Mouse (Mus musculus) induced T-regulatory cell, adult 2 months (primary cell): ENCODE results near the gene Speer4b.
"Not testable (repeated sequence)": the region's sequence is repeated elsewhere in the genome, so short reads cannot be mapped to it uniquely, and the experiment has no call there.

Source experiments
- DNase-seq: peaks from one replicate; pipeline ENCODE4 v3.0.0-alpha.2; 2012; ENCODE audit warnings: low read depth

Speer4b gene

GRCm38 (mm10) chr5:27501338-27501737 is at the start of gene Speer4b:
Speer4b (minus strand) TSS chr5:27501438.
- DNase-seq = not testable (repeated sequence)

DNA sequence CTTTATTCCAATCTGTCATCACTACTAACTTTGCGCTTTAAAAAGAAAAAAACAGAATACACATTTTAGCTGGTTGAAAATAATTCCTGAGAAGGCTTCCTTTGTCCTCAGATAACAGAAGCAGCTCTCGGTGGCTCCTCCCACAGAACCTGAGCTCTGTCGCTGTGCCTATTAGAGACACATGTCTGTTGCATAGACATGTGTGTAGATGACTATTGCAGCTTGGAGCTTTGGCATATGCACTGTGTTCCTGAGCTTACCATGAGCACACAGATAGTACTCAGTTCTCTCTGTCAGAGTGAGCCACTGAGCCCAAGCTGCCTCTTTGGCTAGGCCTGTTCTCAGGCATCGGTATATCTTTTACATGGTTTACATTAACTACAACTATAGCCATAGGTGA is 48.1 kb upstream of the Speer4b start:
- no peak for DNase-seq

GRCm38 (mm10) chr5:27544816-27545270 is 43.6 kb upstream of the Speer4b start:
- DNase-seq = no peak

DNA sequence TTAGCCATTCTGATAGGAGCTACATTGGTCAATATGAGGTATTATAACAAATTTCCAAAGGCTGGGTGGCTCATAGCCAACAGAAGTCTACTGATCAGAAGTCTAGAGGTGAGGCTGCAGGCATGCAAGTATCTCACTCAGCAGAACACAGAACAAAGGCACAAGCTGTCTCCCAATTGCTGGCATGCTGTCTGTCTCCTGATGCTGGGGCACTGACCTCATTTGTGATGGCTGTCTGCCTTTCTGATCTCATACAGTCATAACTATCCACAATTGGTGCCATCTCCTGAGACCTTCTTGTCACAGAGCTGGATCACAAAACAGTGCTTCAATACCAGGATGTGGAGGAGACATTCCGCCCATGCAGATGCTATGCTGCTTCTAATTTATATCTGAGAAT is 25.7 kb upstream of the Speer4b start:
- no peak for DNase-seq

DNA sequence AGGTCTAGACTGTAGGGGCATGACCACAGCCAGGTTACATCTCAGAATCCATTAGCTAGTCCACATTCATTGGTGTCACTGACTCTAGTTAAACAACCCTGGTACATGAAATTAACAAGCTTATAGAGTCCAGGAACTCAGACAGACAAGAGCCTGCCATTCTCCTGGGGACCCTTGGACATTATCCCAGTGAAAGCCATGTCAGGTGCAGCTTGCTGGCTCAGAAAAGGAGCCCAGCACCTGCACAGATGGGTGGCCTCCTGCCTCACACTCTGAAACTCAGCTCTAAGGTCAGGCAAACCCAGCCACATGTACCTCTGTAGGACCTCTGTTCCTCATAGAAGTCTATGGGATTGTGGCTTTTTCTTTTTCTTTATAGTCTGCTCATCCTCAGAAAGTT is 17.5 kb upstream of the Speer4b start:
- DNase-seq = no peak

DNA sequence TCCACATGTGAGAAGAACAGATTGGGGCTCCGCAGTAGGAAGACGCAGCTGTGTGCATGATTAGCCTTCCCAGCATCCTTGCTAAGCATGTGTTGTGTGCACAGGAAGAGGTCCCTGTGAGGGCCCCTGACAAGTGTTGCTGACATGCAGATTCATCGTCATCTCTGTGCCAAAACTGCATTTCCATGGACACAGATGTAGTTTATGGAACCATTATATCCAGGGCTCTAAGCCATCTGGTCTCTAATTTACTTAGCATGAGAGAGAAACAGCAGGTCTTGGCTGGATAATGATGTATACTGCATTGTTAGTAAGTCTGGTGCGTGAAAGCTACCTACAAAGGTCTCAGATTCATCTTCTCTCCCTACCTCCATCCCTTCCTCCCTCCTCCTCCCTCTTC is 10.3 kb downstream of the Speer4b start:
- DNase-seq = no peak

- DNase-seq = no peak
These were observed 15.1 kb downstream of the Speer4b start for GRCm38 (mm10) chr5:27486138-27486537.

DNA sequence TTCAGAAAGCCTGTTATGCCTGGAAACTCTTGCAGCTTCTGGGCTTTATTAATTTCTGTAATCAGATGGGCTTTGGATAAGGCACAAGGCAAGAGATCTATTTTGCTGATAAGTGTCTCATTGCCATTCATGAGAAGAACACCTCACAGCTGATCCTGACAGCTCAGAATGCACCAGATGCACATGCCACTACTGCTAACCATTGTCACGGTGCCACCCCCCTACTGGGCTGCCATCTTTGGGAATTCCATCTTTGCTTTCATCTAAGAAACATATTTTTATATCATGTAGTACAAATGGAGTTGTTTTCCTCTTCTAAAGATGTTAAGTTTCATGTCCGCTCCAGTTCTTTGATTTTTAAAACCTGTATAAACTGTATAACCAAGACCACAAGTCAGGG is 19.5 kb downstream of the Speer4b start:
- DNase-seq = no peak

GRCm38 (mm10) chr5:27474964-27475465 is 26.2 kb downstream of the Speer4b start:
- no peak for DNase-seq

DNA sequence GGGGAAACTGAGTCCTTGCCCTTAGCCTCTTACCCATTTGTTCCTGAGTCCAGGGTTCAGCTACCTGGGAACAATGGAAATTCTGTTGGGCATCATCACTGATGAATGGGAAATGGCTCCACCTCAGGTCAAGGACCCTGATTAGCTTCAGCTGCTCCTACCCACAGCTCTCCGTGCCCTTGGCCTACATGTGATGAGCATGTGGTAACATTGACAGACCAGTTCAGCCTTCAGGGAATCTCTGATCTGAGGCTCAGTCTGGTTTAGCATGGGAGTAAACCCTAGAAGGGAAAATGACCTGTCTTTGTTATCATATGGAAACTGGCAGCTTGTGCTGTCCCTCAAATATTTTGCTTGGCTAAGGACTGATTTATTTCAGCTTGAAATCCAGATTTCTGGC is 43.6 kb downstream of the Speer4b start:
- DNase-seq = no peak

GRCm38 (mm10) chr5:27456981-27457380 is 44.3 kb downstream of the Speer4b start:
- DNase-seq = no peak

GRCm38 (mm10) chr5:27454386-27454785 is 46.9 kb downstream of the Speer4b start:
- no peak for DNase-seq

DNA sequence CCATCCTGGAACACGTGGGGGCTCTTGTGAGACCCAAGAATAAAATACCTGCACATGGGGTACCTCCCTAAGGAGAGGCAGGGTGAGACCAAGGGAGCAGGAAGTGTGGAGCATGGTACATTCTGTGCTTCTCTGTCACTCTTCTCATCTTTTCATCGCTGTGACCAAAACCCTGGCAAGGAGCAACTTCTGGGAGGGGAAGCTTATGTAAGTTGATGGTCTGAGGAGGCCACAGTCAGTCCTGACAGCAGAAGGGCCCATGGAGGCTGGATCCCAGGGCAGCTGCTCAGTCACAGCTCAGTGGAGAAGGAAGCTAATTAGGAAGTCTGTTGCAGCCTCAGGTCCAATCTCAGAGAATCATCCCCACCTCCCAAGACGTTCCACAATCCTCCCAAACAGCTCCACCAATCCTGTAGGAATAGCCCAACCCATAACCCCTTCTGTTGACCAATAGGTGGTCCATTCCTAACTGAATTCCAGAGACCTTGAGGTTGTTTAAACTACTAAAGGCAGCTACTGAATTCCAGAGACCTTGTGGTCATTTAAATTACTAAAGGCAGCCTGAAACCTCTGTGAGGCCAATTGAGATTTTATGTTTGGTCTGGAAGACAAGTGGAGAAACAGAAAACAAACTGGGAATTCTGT is 47.9 kb downstream of the Speer4b start:
- no peak for DNase-seq
